In genomic region chr16:50185041-50185440, GRCm38 (mm10) we compare ENCODE assay signal across 8 mouse cellular contexts.
DNase-seq lines count a peak whose midpoint lies in the region; ATAC-seq lines count a peak whose summit lies in the region.

No protein-coding gene starts in this region.

- peak; percentile 96 for ATAC-seq in intestine, embryonic 15.5 days
- peak; percentile 81; the same call in 1 of the 2 replicates for ATAC-seq in lung, embryonic 15.5 days (ENCODE audit: borderline replicate concordance, extremely low read depth, low FRiP score, low TSS enrichment)

- no peak overlapping the region for H3K4me2 ChIP-seq in intestine, embryonic 15.5 days (replicated peaks)
- no peak overlapping the region for H3K4me2 ChIP-seq in lung, embryonic 15.5 days

- peak; percentile 35 for DNase-seq in gastrocnemius, adult 18-20 months (ENCODE audit: low spot score)
- no peak for DNase-seq in gastrocnemius, postnatal 25 days
- peak; percentile 51 to 81 for DNase-seq in adrenal gland, adult (ENCODE audit: inconsistent age in 2 of 2, low spot score in 1 of 2)
- DNase-seq in forelimb bud, embryonic 11.5 days (ENCODE audit: low read depth, low spot score): peak; percentile 42
- peak; percentile 53 for DNase-seq in telencephalon, adult 2 months (ENCODE audit: low read depth, low spot score)
- DNase-seq in thymus, postnatal 10 days (ENCODE audit: low spot score in 2 of 2): no peak

- H3K27me3 ChIP-seq in intestine, embryonic 15.5 days (replicated peaks): no peaks in the 10 kb centered on the region
- no peaks in the 10 kb centered on the region for H3K27me3 ChIP-seq in lung, embryonic 15.5 days

- H3K9ac ChIP-seq in intestine, embryonic 15.5 days: no peak overlapping the region
- H3K9ac ChIP-seq in lung, embryonic 15.5 days: no peak overlapping the region

- H3K9me3 ChIP-seq in intestine, embryonic 15.5 days: no peaks in the 10 kb centered on the region
- H3K9me3 ChIP-seq in lung, embryonic 15.5 days: no peaks in the 10 kb centered on the region

- no peak overlapping the region for H3K4me3 ChIP-seq in intestine, embryonic 15.5 days (replicated peaks)
- H3K4me3 ChIP-seq in lung, embryonic 15.5 days: no peak overlapping the region

- no peak overlapping the region for H3K27ac ChIP-seq in intestine, embryonic 15.5 days
- H3K27ac ChIP-seq in lung, embryonic 15.5 days: no peak overlapping the region

- no peaks in the 10 kb centered on the region for H3K4me1 ChIP-seq in intestine, embryonic 15.5 days (replicated peaks)
- H3K4me1 ChIP-seq in lung, embryonic 15.5 days: peaks cover 20% of the 10 kb centered on the region; the same call in 1 of the 2 replicates

- no peaks in the 10 kb centered on the region for H3K36me3 ChIP-seq in intestine, embryonic 15.5 days
- no peaks in the 10 kb centered on the region for H3K36me3 ChIP-seq in lung, embryonic 15.5 days

- WGBS in intestine, embryonic 15.5 days: 14% methylated on average over 5 of the region's 5 CpGs
- 9% methylated on average over 5 of the region's 5 CpGs for WGBS in lung, embryonic 15.5 days

Comparison
In these comparisons a context has a peak if more than half of its experiments do, and no peak if none do; other contexts are left out.
1. DNase-seq: peak in gastrocnemius, adult 18-20 months (single experiment), adrenal gland, adult (2 of 2), forelimb bud, embryonic 11.5 days (single experiment) and telencephalon, adult 2 months (single experiment); none in gastrocnemius, postnatal 25 days (single experiment) and thymus, postnatal 10 days (0 of 2).